Mouse (Mus musculus) ES-E14 (cell line): Measurements from ENCODE around the gene Smyd5. TPM values are rescaled to one million over a fixed set of nuclear protein-coding genes. Genes with fewer than 3 reads are reported as not detected.

Source experiments
- DNase-seq: peaks from one replicate; pipeline ENCODE4 v3.0.0-alpha.2; 2013; ENCODE audit warnings: low read depth, low spot score
- H3K27ac ChIP-seq: 2 replicates; pipeline ENCODE4 v1.5.1; 2012; ENCODE audit warnings: low read depth, mild to moderate bottlenecking, low read length, moderate library complexity, mixed read lengths; ENCODE audit not compliant: poor library complexity, insufficient read depth, severe bottlenecking
- H3K36me3 ChIP-seq: 2 replicates; pipeline ENCODE4 v1.6.1; 2012; ENCODE audit warnings: mild to moderate bottlenecking, low read length, moderate library complexity, mixed read lengths; ENCODE audit not compliant: control insufficient read depth, poor library complexity, insufficient read depth, severe bottlenecking
- H3K4me1 ChIP-seq, 2 experiments: fragments of 150-350 bp in 1 of 2; sonication (generic) in 1 of 2; 2 replicates each; pipeline ENCODE4 v1.6.1; 2012; ENCODE audit warnings: low read length in 2 of 2, mild to moderate bottlenecking in 1 of 2, mixed read lengths in 1 of 2; ENCODE audit not compliant: control insufficient read depth in 2 of 2, insufficient read depth in 2 of 2, poor library complexity in 1 of 2
- H3K4me3 ChIP-seq, 2 experiments: fragments of 150-350 bp in 1 of 2; sonication (generic) in 1 of 2; 2 replicates each; pipeline ENCODE4 v1.5.1; 2012; ENCODE audit warnings: low read length in 2 of 2, low read depth in 1 of 2, mild to moderate bottlenecking in 1 of 2, mixed read lengths in 1 of 2; ENCODE audit not compliant: insufficient read depth in 1 of 2, poor library complexity in 1 of 2, severe bottlenecking in 1 of 2
- H3K9ac ChIP-seq: 2 replicates; pipeline ENCODE4 v1.6.1; 2012; ENCODE audit warnings: low read depth, mild to moderate bottlenecking, low read length, mixed read lengths; ENCODE audit not compliant: poor library complexity, insufficient read depth, severe bottlenecking
- H3K9me3 ChIP-seq: fragments of 150-350 bp; sonication (generic); 2 replicates; pipeline ENCODE4 v1.6.1; 2012; ENCODE audit warnings: low read depth, mild to moderate bottlenecking, low read length; ENCODE audit not compliant: control insufficient read depth, insufficient read depth
- CHD2 ChIP-seq: IDR thresholded peaks from 2 replicates; pipeline ENCODE4 v1.6.1; 2014; ENCODE audit warnings: mild to moderate bottlenecking, low read depth, low read length, inconsistent platforms
- HCFC1 ChIP-seq: IDR thresholded peaks from 2 replicates; pipeline ENCODE4 v1.6.1; 2012; ENCODE audit warnings: low read length, inconsistent platforms, borderline replicate concordance; ENCODE audit not compliant: insufficient read depth
- MAFK ChIP-seq: IDR thresholded peaks from 2 replicates; pipeline ENCODE4 v1.6.1; 2014; ENCODE audit warnings: mild to moderate bottlenecking, low read depth, low read length, inconsistent platforms; ENCODE audit not compliant: insufficient read depth
- ZC3H11A ChIP-seq: IDR thresholded peaks from 2 replicates; pipeline ENCODE4 v1.6.1; 2012; ENCODE audit warnings: low read depth, mild to moderate bottlenecking, inconsistent platforms, low read length, borderline replicate concordance
- ZNF384 ChIP-seq: IDR thresholded peaks from 2 replicates; pipeline ENCODE4 v1.6.1; 2012; ENCODE audit warnings: low read depth, low read length, inconsistent platforms
- in situ Hi-C, 2 experiments: fragments of 600-800 bp; cut with MboI; formaldehyde crosslinking; loops; one replicate each; pipeline ENCODE4 v1.15.1; 2025; ENCODE audit warnings: low sequenced_read_pairs in 2 of 2, inconsistent platforms in 1 of 2; ENCODE audit not compliant: unreplicated experiment in 2 of 2
- total RNA-seq: library from RNA; depleted of rRNA; stranded (reverse); fragments of 300-350 nt; gene quantifications from 2 replicates; pipeline ENCODE4 v1.2.3, GENCODE M21; 2012; rRNA removed

The Smyd5 gene
- total RNA-seq = 94.1 and 125 TPM in 2 replicates

DNA sequence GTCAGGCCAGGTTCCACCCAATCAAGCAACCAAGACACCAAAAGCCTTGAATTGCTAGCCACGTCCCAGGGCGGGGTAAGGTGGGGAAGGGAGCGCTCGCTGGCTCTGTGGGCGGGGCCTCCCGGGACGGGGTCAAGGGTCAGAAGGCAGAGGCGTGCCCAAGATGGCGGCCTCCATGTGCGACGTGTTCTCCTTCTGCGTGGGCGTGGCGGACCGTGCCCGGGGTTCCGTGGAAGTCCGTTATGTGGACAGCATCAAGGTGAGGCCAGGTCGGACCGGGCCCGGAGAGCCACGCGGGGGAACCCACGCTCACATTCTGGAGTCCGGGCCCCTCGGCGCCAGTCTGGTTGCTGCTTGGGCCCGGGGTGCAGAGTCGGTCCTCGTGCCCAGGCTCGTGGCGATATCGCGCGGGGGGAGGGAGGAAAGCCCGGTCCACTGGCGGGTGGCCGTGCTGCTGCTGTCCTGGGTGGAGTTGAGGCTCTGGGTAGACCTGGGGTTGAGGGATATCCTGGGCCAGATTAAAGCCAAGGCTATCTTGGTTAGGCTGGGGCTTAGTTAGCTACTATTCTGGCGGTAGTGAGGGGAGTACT lies at the start of gene Smyd5:
TSS of gene Smyd5 (plus strand) at position 148 of the 590 bp plus-strand sequence.
- in situ Hi-C loops = no loop called here
- H3K27ac ChIP-seq = peak within 1 kb of the TSS; percentile 42
- H3K36me3 ChIP-seq = no peaks in the 10 kb centered on the region
- peaks cover 2 to 3% of the 10 kb centered on the region in 2 experiments; a peak in 3 of 4 replicates for H3K4me1 ChIP-seq
- H3K4me3 ChIP-seq = peak within 1 kb of the TSS; percentile 91 to 99
- no peaks in the 10 kb centered on the region for H3K9me3 ChIP-seq
- peak within 1 kb of the TSS; percentile 92 for H3K9ac ChIP-seq
- TF ChIP-seq HCFC1 (peak; percentile 63; the same call in 1 of the 2 replicates), CHD2 (no peak)
- DNase-seq = peak; percentile 89

DNA sequence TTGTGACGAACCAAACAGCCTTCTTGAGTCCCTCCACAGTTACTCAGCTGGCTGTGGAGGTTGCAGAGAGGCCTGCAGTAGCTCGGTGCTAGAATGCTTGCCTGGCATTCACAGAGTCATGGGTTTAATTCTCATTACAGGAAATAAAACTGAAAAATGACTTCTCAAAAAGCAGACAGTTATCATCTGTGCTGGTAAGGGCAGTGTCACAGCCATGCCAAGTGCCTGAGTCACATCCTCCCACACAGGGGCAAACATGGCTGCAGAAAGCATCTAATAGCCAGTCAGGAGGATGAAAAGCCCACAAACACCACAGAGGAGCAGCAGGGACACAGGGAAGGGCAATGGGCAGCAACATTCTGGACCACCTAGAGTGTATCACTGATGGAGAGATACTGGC lies 49.0 kb upstream of the Smyd5 start:
- Histone ChIP-seq H3K9me3 (no peaks in the 10 kb centered on the region), H3K9ac (no peak overlapping the region), H3K36me3 (no peaks in the 10 kb centered on the region), H3K27ac (no peak overlapping the region), H3K4me1 (peaks cover 0 to 4% of the 10 kb centered on the region in 2 experiments; a peak in 1 of 4 replicates), H3K4me3 (no peak overlapping the region)
- TF ChIP-seq ZNF384 = no peak
- TF ChIP-seq ZC3H11A = no peak
- TF ChIP-seq MAFK = no peak
- TF ChIP-seq HCFC1 = no peak
- no peak for TF ChIP-seq CHD2
- in situ Hi-C loops = no loop called here
- no peak for DNase-seq

DNA sequence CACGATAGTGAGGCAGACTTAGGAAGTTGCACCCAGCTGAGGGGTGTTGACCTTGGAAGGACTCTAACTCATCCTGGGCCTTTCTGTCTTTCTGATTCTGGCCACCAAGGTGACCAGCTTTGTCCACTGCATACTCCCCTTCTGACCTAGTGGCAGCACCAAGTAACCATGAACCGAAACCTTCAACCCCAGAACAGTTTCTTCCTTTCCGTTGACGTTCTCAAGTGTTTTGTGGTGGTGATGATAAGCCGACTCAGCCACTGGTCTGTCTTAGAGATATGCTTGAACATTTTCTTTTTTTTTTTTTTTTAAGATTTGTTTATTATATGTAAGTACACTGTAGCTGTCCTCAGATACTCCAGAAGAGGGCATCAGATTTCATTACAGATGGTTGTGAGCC lies 43.2 kb upstream of the Smyd5 start:
- Histone ChIP-seq H3K9ac (no peak overlapping the region), H3K4me3 (no peak overlapping the region), H3K4me1 (no peaks in the 10 kb centered on the region), H3K9me3 (no peaks in the 10 kb centered on the region), H3K36me3 (no peaks in the 10 kb centered on the region), H3K27ac (no peak overlapping the region)
- DNase-seq = no peak
- no peak for TF ChIP-seq CHD2
- no peak for TF ChIP-seq ZNF384
- TF ChIP-seq HCFC1 = no peak
- TF ChIP-seq MAFK = no peak
- no peak for TF ChIP-seq ZC3H11A
- in situ Hi-C loops = no loop called here

DNA sequence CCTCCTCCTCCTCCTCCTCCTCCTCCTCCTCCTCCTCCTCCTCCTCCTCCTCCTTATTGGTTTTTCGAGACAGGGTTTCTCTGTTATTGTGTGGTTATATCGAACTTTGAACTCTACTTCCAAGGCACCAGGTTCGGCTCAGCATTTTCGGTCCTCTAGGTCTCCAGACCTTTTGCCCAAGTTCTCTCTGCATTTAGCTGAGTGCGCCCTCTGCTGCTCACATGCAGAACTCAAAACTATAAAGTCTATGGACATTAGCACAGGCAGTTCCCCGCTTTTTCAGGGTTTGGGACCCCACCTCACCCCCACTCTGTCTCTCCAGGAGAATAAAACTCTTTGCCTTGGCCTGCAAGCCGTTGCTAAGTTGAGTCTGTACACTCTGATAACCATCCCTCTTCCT lies 40.0 kb upstream of the Smyd5 start:
- Histone ChIP-seq H3K36me3 (no peaks in the 10 kb centered on the region), H3K27ac (no peak overlapping the region), H3K4me3 (no peak overlapping the region), H3K9ac (no peak overlapping the region), H3K9me3 (no peaks in the 10 kb centered on the region), H3K4me1 (0 out of 4 replicates have a peak, but pooled peaks cover 0 to 2% of the 10 kb centered on the region in 2 experiments)
- no peak for DNase-seq
- in situ Hi-C loops = no loop called here
- peak; percentile 74 for TF ChIP-seq ZC3H11A
- no peak for TF ChIP-seq CHD2
- TF ChIP-seq MAFK = no peak
- no peak for TF ChIP-seq ZNF384

DNA sequence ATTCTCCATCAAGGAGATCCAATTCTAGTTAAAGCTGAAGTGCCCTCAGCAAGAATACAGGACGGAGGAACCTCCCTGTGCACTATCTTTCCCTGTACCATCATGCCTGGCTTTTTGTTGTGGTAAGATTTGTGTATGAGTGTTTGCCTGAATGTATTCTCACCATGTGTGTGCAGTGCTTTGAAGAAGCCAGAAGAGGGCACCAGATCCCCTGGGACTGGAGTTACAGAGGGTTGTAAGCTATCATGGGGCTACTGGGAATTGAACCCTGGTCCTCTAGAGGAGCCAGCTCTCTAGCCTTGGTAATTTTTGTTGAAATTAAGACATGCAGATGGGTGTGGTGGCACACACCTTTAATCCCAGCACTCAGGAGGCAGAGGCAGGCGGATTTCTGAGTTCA lies 36.4 kb upstream of the Smyd5 start:
- TF ChIP-seq HCFC1 (no peak), CHD2 (no peak), ZC3H11A (no peak), MAFK (no peak), ZNF384 (no peak)
- DNase-seq = no peak
- Histone ChIP-seq H3K9me3 (no peaks in the 10 kb centered on the region), H3K9ac (no peak overlapping the region), H3K4me1 (0 out of 4 replicates have a peak, but pooled peaks cover 0 to 2% of the 10 kb centered on the region in 2 experiments), H3K27ac (no peak overlapping the region), H3K36me3 (no peaks in the 10 kb centered on the region), H3K4me3 (no peak overlapping the region)
- in situ Hi-C loops = no loop called here
